Mouse (Mus musculus): ENCODE measurements around the gene Gapdhs. TPM values are rescaled to one million over a fixed set of nuclear protein-coding genes. Genes with fewer than 3 reads are reported as not detected.

Gene Gapdhs
- polyA plus RNA-seq, 1 experiment from 2014 or later = 1.1 TPM

- peaks cover 21% of the 10 kb centered on the region for H3K4me1 ChIP-seq (ENCODE audit: control insufficient read depth, insufficient read depth, low read length)
- H3K36me3 ChIP-seq (ENCODE audit: control insufficient read depth, insufficient read depth, low read length) = peaks cover 5% of the 10 kb centered on the region
- H3K4me3 ChIP-seq (ENCODE audit: low read depth, low read length) = peak overlapping the region; percentile 69
- H3K4me2 ChIP-seq (ENCODE audit: low read length) = peak overlapping the region; percentile 71
- WGBS = 7% methylated on average over 26 of the region's 26 CpGs
- H3K27ac ChIP-seq (ENCODE audit: low read length) = peak overlapping the region; percentile 93
- H3K27me3 ChIP-seq (ENCODE audit: control insufficient read depth, insufficient read depth, low read depth, low read length) = no peaks in the 10 kb centered on the region
- H3K9ac ChIP-seq (ENCODE audit: low read depth, low read length) = peak overlapping the region; percentile 87
- no peaks in the 10 kb centered on the region for H3K9me3 ChIP-seq (replicated peaks; ENCODE audit: control insufficient read depth, low read length, poor library complexity, severe bottlenecking)
- peak; percentile 47 for ATAC-seq
Measured at GRCm38 (mm10) chr7:30728739-30729395, 14.6 kb downstream of the Gapdhs start.

- peak overlapping the region; percentile 71 for H3K4me2 ChIP-seq (ENCODE audit: low read length)
- peaks cover 5% of the 10 kb centered on the region for H3K36me3 ChIP-seq (ENCODE audit: control insufficient read depth, insufficient read depth, low read length)
- no peaks in the 10 kb centered on the region for H3K27me3 ChIP-seq (ENCODE audit: control insufficient read depth, insufficient read depth, low read depth, low read length)
- 89% methylated on average over 6 of the region's 6 CpGs for WGBS
- ATAC-seq = no peak
- no peak overlapping the region for H3K27ac ChIP-seq (ENCODE audit: low read length)
- no peak overlapping the region for H3K9ac ChIP-seq (ENCODE audit: low read depth, low read length)
- peaks cover 21% of the 10 kb centered on the region for H3K4me1 ChIP-seq (ENCODE audit: control insufficient read depth, insufficient read depth, low read length)
- H3K4me3 ChIP-seq (ENCODE audit: low read depth, low read length) = peak overlapping the region; percentile 69
- H3K9me3 ChIP-seq (replicated peaks; ENCODE audit: control insufficient read depth, low read length, poor library complexity, severe bottlenecking) = no peaks in the 10 kb centered on the region
Measured at GRCm38 (mm10) chr7:30728214-30728613, 15.3 kb downstream of the Gapdhs start.

- no peak overlapping the region for H3K4me2 ChIP-seq (ENCODE audit: low read length)
- H3K4me1 ChIP-seq (ENCODE audit: control insufficient read depth, insufficient read depth, low read length) = peaks cover 7% of the 10 kb centered on the region
- WGBS = 74% methylated on average over 6 of the region's 6 CpGs
- no peak for ATAC-seq
- no peaks in the 10 kb centered on the region; the same call in 1 of the 2 replicates for H3K27me3 ChIP-seq (ENCODE audit: control insufficient read depth, insufficient read depth, low read depth, low read length)
- H3K9ac ChIP-seq (ENCODE audit: low read depth, low read length) = no peak overlapping the region
- H3K27ac ChIP-seq (ENCODE audit: low read length) = no peak overlapping the region
- no peak overlapping the region for H3K4me3 ChIP-seq (ENCODE audit: low read depth, low read length)
- H3K36me3 ChIP-seq (ENCODE audit: control insufficient read depth, insufficient read depth, low read length) = peaks cover 3% of the 10 kb centered on the region
- no peaks in the 10 kb centered on the region for H3K9me3 ChIP-seq (replicated peaks; ENCODE audit: control insufficient read depth, low read length, poor library complexity, severe bottlenecking)
Measured at GRCm38 (mm10) chr7:30723274-30723953, 20.1 kb downstream of the Gapdhs start.

- no peak overlapping the region for H3K27ac ChIP-seq (ENCODE audit: low read length)
- no peak overlapping the region for H3K4me2 ChIP-seq (ENCODE audit: low read length)
- ATAC-seq = no peak
- no peaks in the 10 kb centered on the region; the same call in 1 of the 2 replicates for H3K36me3 ChIP-seq (ENCODE audit: control insufficient read depth, insufficient read depth, low read length)
- H3K9ac ChIP-seq (ENCODE audit: low read depth, low read length) = no peak overlapping the region
- H3K4me3 ChIP-seq (ENCODE audit: low read depth, low read length) = no peak overlapping the region
- peaks cover 7% of the 10 kb centered on the region; the same call in 1 of the 2 replicates for H3K4me1 ChIP-seq (ENCODE audit: control insufficient read depth, insufficient read depth, low read length)
- WGBS = 63% methylated on average over 7 of the region's 7 CpGs
- H3K9me3 ChIP-seq (replicated peaks; ENCODE audit: control insufficient read depth, low read length, poor library complexity, severe bottlenecking) = no peaks in the 10 kb centered on the region
- H3K27me3 ChIP-seq (ENCODE audit: control insufficient read depth, insufficient read depth, low read depth, low read length) = peaks cover 9% of the 10 kb centered on the region
Measured at GRCm38 (mm10) chr7:30721286-30721685, 22.2 kb downstream of the Gapdhs start.

GRCm38 (mm10) chr7:30719669-30720068 is 23.8 kb downstream of the Gapdhs start:
- WGBS = 95% methylated on average over 5 of the region's 5 CpGs
- Histone ChIP-seq H3K27me3 (ENCODE audit: control insufficient read depth, insufficient read depth, low read depth, low read length) (peaks cover 22% of the 10 kb centered on the region), H3K9me3 (replicated peaks; ENCODE audit: control insufficient read depth, low read length, poor library complexity, severe bottlenecking) (no peaks in the 10 kb centered on the region), H3K4me3 (ENCODE audit: low read depth, low read length) (no peak overlapping the region), H3K4me2 (ENCODE audit: low read length) (no peak overlapping the region), H3K36me3 (ENCODE audit: control insufficient read depth, insufficient read depth, low read length) (no peaks in the 10 kb centered on the region), H3K4me1 (ENCODE audit: control insufficient read depth, insufficient read depth, low read length) (peaks cover 7% of the 10 kb centered on the region; the same call in 1 of the 2 replicates), H3K9ac (ENCODE audit: low read depth, low read length) (no peak overlapping the region), H3K27ac (ENCODE audit: low read length) (no peak overlapping the region)
- no peak for ATAC-seq

GRCm38 (mm10) chr7:30717716-30718046 is 25.8 kb downstream of the Gapdhs start:
- peak; percentile 64 for ATAC-seq
- no peak overlapping the region for H3K27ac ChIP-seq (ENCODE audit: low read length)
- H3K9me3 ChIP-seq (replicated peaks; ENCODE audit: control insufficient read depth, low read length, poor library complexity, severe bottlenecking) = no peaks in the 10 kb centered on the region
- peak overlapping the region; percentile 55 for H3K4me2 ChIP-seq (ENCODE audit: low read length)
- no peaks in the 10 kb centered on the region for H3K36me3 ChIP-seq (ENCODE audit: control insufficient read depth, insufficient read depth, low read length)
- peak overlapping the region; percentile 38 for H3K4me3 ChIP-seq (ENCODE audit: low read depth, low read length)
- peaks cover 22% of the 10 kb centered on the region for H3K27me3 ChIP-seq (ENCODE audit: control insufficient read depth, insufficient read depth, low read depth, low read length)
- peak overlapping the region; percentile 56; the same call in 1 of the 2 replicates for H3K9ac ChIP-seq (ENCODE audit: low read depth, low read length)
- peaks cover 7% of the 10 kb centered on the region; the same call in 1 of the 2 replicates for H3K4me1 ChIP-seq (ENCODE audit: control insufficient read depth, insufficient read depth, low read length)
- 7% methylated on average over 14 of the region's 14 CpGs for WGBS

- Histone ChIP-seq H3K9ac (ENCODE audit: low read depth, low read length) (peak overlapping the region; percentile 56; the same call in 1 of the 2 replicates), H3K27me3 (ENCODE audit: control insufficient read depth, insufficient read depth, low read depth, low read length) (peaks cover 22% of the 10 kb centered on the region), H3K27ac (ENCODE audit: low read length) (no peak overlapping the region), H3K9me3 (replicated peaks; ENCODE audit: control insufficient read depth, low read length, poor library complexity, severe bottlenecking) (no peaks in the 10 kb centered on the region), H3K4me2 (ENCODE audit: low read length) (peak overlapping the region; percentile 55), H3K36me3 (ENCODE audit: control insufficient read depth, insufficient read depth, low read length) (no peaks in the 10 kb centered on the region), H3K4me1 (ENCODE audit: control insufficient read depth, insufficient read depth, low read length) (peaks cover 7% of the 10 kb centered on the region; the same call in 1 of the 2 replicates), H3K4me3 (ENCODE audit: low read depth, low read length) (peak overlapping the region; percentile 38)
- peak; percentile 93 for ATAC-seq
- 3% methylated on average over 43 of the region's 43 CpGs for WGBS
Measured at GRCm38 (mm10) chr7:30717006-30717715, 26.3 kb downstream of the Gapdhs start.

- H3K27me3 ChIP-seq (ENCODE audit: control insufficient read depth, insufficient read depth, low read depth, low read length) = peaks cover 19% of the 10 kb centered on the region
- H3K27ac ChIP-seq (ENCODE audit: low read length) = no peak within 1 kb of the TSS
- 86% methylated on average over 3 of the region's 3 CpGs for WGBS
- H3K4me2 ChIP-seq (ENCODE audit: low read length) = no peak within 1 kb of the TSS
- no peak within 1 kb of the TSS for H3K9ac ChIP-seq (ENCODE audit: low read depth, low read length)
- no peaks in the 10 kb centered on the region for H3K36me3 ChIP-seq (ENCODE audit: control insufficient read depth, insufficient read depth, low read length)
- H3K9me3 ChIP-seq (replicated peaks; ENCODE audit: control insufficient read depth, low read length, poor library complexity, severe bottlenecking) = no peaks in the 10 kb centered on the region
- no peaks in the 10 kb centered on the region for H3K4me1 ChIP-seq (ENCODE audit: control insufficient read depth, insufficient read depth, low read length)
- no peak for ATAC-seq
- no peak within 1 kb of the TSS for H3K4me3 ChIP-seq (ENCODE audit: low read depth, low read length)
Measured at GRCm38 (mm10) chr7:30711942-30712341, 31.5 kb downstream of the Gapdhs start, which contains the start of gene Atp4a. TSS of gene Atp4a (plus strand) at chr7:30712209.

Measured in midbrain, embryonic 16.5 days (tissue).